In the genomic region with DNA sequence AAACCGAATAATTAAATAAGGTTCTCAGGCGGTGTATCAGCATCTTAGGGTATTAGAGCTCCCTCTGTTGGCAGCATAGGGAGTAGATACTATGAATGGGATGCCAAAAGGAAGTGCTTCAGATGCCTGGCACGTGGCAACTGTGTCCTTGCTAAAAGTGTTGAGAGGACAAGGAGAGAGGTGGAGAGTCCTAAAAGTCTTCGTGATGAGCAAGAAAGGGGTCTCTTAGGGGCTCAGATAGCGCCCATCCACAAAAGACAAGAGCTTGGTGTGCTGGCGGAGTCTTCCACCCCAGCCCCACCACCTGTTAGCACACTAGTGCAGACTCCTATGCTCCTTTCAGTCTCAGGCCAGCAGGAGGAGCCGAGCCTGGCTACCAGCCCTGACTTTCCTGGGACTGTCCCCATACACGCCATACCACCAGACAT, we compare ENCODE assay signal across 9 mouse cellular contexts.
DNase-seq lines count a peak whose midpoint lies in the region; ATAC-seq and TF ChIP-seq lines count a peak whose summit lies in the region.
"Had no signal": no experiment of that assay in that cellular context is flagged by ENCODE, and none has a peak within 500 bp of the region (broad histone marks: within the 10 kb centered on the region; RNA-seq: fewer than 3 reads in every experiment).

No protein-coding gene starts in this region.

- peak; percentile 71 for ATAC-seq in forebrain, embryonic 12.5 days (ENCODE audit: low FRiP score)
- peak; percentile 93 for ATAC-seq in megakaryocyte-erythroid progenitor cell, adult 5-6 weeks (replicated peaks; ENCODE audit: low FRiP score, low TSS enrichment, poor library complexity, severe bottlenecking)
- ATAC-seq in stomach, embryonic 15.5 days (ENCODE audit: insufficient read depth, low FRiP score, low read depth): peak; percentile 59

- H3K36me3 ChIP-seq in forebrain, embryonic 12.5 days (replicated peaks): no peaks in the 10 kb centered on the region
- no peaks in the 10 kb centered on the region for H3K36me3 ChIP-seq in stomach, embryonic 15.5 days
- H3K36me3 ChIP-seq: embryonic facial prominence, embryonic 12.5 days had no signal

- no peaks in the 10 kb centered on the region for H3K4me1 ChIP-seq in forebrain, embryonic 12.5 days
- no peaks in the 10 kb centered on the region for H3K4me1 ChIP-seq in stomach, embryonic 15.5 days
- H3K4me1 ChIP-seq: embryonic facial prominence, embryonic 12.5 days had no signal

- TF ChIP-seq CTCF in layer of hippocampus, adult 2 months (conservative IDR thresholded peaks at IDR 0.05): peak; percentile 90

- H3K4me2 ChIP-seq in forebrain, embryonic 12.5 days: no peak overlapping the region
- H3K4me2 ChIP-seq in stomach, embryonic 15.5 days: no peak overlapping the region
- H3K4me2 ChIP-seq: embryonic facial prominence, embryonic 12.5 days had no signal

- no peak overlapping the region for H3K9ac ChIP-seq in forebrain, embryonic 12.5 days
- H3K9ac ChIP-seq in stomach, embryonic 15.5 days: no peak overlapping the region
- H3K9ac ChIP-seq: embryonic facial prominence, embryonic 12.5 days had no signal

- WGBS in forebrain, embryonic 12.5 days: 17% methylated on average over 8 of the region's 8 CpGs
- 22% methylated on average over 8 of the region's 8 CpGs for WGBS in stomach, embryonic 15.5 days

- 0 out of 2 replicates have a peak, but pooled peaks cover 4% of the 10 kb centered on the region for H3K9me3 ChIP-seq in forebrain, embryonic 12.5 days
- no peaks in the 10 kb centered on the region for H3K9me3 ChIP-seq in stomach, embryonic 15.5 days
- H3K9me3 ChIP-seq: embryonic facial prominence, embryonic 12.5 days had no signal

- H3K27me3 ChIP-seq in forebrain, embryonic 12.5 days: peaks cover 5% of the 10 kb centered on the region; the same call in 1 of the 2 replicates
- no peaks in the 10 kb centered on the region for H3K27me3 ChIP-seq in stomach, embryonic 15.5 days (replicated peaks)
- H3K27me3 ChIP-seq: embryonic facial prominence, embryonic 12.5 days had no signal

- no peak overlapping the region for H3K4me3 ChIP-seq in forebrain, embryonic 12.5 days (replicated peaks)
- H3K4me3 ChIP-seq in layer of hippocampus, adult 2 months: no peak overlapping the region
- H3K4me3 ChIP-seq in stomach, embryonic 15.5 days (replicated peaks): no peak overlapping the region
- H3K4me3 ChIP-seq: embryonic facial prominence, embryonic 12.5 days had no signal

- DNase-seq in ovary, postnatal 36 days (ENCODE audit: low spot score): peak; percentile 35
- no peak for DNase-seq in ovary, adult 18-20 months (ENCODE audit: low spot score)
- peak; percentile 77 for DNase-seq in brain, adult 2 months (ENCODE audit: low read depth, low spot score)
- peak; percentile 50 for DNase-seq in heart, postnatal 4 days
- peak; percentile 66 to 68 for DNase-seq in layer of hippocampus, adult 2 months (ENCODE audit: low spot score in 2 of 2)

- H3K27ac ChIP-seq in forebrain, embryonic 12.5 days: no peak overlapping the region
- no peak overlapping the region for H3K27ac ChIP-seq in layer of hippocampus, adult 2 months
- H3K27ac ChIP-seq in stomach, embryonic 15.5 days: no peak overlapping the region
- H3K27ac ChIP-seq: embryonic facial prominence, embryonic 12.5 days had no signal
